Mouse (Mus musculus): Measurements from ENCODE around the gene Nrip3.

DNA sequence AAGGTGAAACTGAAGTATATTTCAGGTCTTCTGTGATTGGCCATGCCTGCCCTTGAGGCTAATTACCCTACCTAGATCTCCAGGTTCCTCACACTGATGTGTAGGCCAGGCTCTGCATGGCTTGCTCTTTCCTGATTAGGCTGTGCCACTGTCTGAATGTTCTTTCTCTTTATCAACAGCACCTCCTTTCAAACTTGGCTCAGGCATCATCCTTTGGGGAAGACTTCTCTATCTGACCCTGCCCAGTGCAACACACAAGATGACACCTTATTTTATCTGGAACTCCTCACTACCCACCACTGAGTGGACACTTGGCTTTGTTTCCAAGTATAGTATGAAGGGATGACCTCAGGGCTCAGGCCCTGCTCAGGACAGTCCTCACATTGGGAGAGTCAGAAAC is 36.1 kb upstream of the Nrip3 start:
- TF ChIP-seq CTCF (IDR thresholded peaks at IDR 0.05; ENCODE audit: low read depth) (no peak), EP300 (IDR thresholded peaks at IDR 0.05; ENCODE audit: low read depth) (no peak)

Data from heart, postnatal 0 days (tissue).